Mouse (Mus musculus) olfactory bulb, adult 2 months (tissue): Measurements from ENCODE around the gene Gprin2. TPM values are rescaled to one million over a fixed set of nuclear protein-coding genes. Genes with fewer than 3 reads are reported as not detected.

Experiments
- H3K27ac ChIP-seq: fragments of 200-500 bp; 2 replicates; pipeline ENCODE4 v1.5.1; 2012; ENCODE audit warnings: low read depth, low read length; ENCODE audit not compliant: insufficient read depth
- H3K4me1 ChIP-seq: fragments of 200-500 bp; 2 replicates; pipeline ENCODE4 v1.6.1; 2012; ENCODE audit warnings: low read length; ENCODE audit not compliant: control insufficient read depth, insufficient read depth
- H3K4me3 ChIP-seq: fragments of 200-500 bp; 2 replicates; pipeline ENCODE4 v1.5.1; 2012; ENCODE audit warnings: mild to moderate bottlenecking, low read depth, low read length, moderate library complexity; ENCODE audit not compliant: insufficient read depth
- CTCF ChIP-seq: fragments of 200-500 bp; IDR thresholded peaks from 2 replicates; pipeline ENCODE4 v1.5.1; 2012; ENCODE audit warnings: low read depth, mild to moderate bottlenecking, low read length, moderate library complexity; ENCODE audit not compliant: insufficient read depth
- POLR2A ChIP-seq: fragments of 200-500 bp; IDR thresholded peaks from 2 replicates; pipeline ENCODE4 v1.6.1; 2012; ENCODE audit warnings: mild to moderate bottlenecking, low read depth, low read length, moderate library complexity; ENCODE audit not compliant: insufficient read depth
- WGBS: fragments of 180-500 bp; shearing (Covaris S2); methylation state at CpG from one replicate; pipeline ENCODE4 v1.1.7; 2018; 5-methylcytosine and 5-hydroxymethylcytosine counted together
- polyA plus RNA-seq: library from polyadenylated mRNA; stranded (reverse); fragments of >200 nt; gene quantifications from 2 replicates; pipeline ENCODE4 v1.2.4, GENCODE M21; 2012; ENCODE audit warnings: low replicate concordance; ENCODE audit not compliant: missing spikeins, insufficient read depth, insufficient read length

Gene Gprin2
- polyA plus RNA-seq, 1 experiment: not detected

DNA sequence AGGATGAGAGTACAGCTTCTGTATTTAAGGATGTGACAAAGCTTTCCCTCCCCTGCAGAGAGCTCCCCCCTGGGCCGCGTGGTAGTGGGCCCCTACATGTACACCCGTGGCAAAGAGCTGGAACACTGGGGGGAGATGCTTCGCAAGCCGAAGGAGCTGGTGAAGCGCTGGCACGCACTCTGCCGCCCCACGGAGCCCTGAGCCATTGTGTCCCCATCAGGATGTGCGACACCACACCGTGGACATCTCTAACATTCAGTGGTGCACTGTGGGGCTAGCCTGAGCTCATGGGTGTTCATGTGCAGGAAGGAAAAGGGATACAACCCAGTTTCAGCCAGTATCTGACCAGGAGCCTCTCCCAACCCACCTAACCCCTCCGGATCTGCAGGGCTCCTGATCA is 26.5 kb upstream of the Gprin2 start:
- Histone ChIP-seq H3K27ac (no peak overlapping the region), H3K4me1 (peaks cover 5% of the 10 kb centered on the region; the same call in 1 of the 2 replicates), H3K4me3 (no peak overlapping the region)
- no peak for TF ChIP-seq POLR2A
- TF ChIP-seq CTCF: no peak
- 84% methylated on average over 12 of the region's 12 CpGs for WGBS

DNA sequence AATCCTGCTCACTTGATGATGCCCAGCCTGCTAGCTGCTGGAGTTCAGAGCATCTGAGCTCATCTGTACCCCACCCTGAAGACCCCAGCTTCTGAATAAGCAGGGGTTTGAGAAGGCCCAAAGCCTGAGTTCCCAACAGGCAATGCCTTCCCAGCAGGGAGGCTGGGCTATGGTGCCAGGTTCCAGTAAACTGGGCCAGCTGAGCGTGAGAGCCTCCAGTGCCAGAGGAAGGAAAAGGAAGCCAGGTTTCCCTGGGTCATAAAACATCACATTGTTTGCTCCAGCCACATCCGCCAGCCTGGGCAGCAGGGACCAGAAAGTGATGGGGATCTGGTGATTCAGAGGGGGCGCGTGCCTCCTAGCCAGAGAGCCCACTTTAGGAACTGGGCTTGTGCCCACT is 25.1 kb upstream of the Gprin2 start:
- TF ChIP-seq POLR2A (no peak), CTCF (no peak)
- H3K4me1 ChIP-seq: peaks cover 5% of the 10 kb centered on the region; the same call in 1 of the 2 replicates
- no peak overlapping the region for H3K27ac ChIP-seq
- 68% methylated on average over 4 of the region's 4 CpGs for WGBS
- no peak overlapping the region for H3K4me3 ChIP-seq

DNA sequence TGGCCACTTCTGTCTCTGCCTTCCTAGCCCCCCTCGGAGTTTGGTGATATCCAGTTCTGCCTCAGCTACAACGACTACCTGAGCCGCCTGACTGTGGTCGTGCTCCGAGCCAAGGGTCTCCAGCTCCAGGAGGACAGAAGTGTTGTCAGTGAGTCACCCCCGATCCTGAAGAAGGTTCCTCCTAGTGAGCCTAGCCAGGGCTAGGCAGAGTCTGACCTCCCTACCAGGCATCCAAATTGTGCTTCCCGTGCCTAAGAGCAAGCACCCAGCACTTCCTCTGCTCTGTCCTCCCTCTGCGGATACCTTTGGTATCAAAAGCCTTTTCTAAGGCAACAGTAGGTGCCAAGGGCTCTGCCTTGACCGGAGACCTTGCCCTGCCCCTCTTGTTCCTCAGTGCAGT is 24.5 kb upstream of the Gprin2 start:
- Histone ChIP-seq H3K4me3 (no peak overlapping the region), H3K27ac (no peak overlapping the region), H3K4me1 (peaks cover 5% of the 10 kb centered on the region; the same call in 1 of the 2 replicates)
- whole genome bisulfite sequencing: 90% methylated on average over 9 of the region's 9 CpGs
- no peak for TF ChIP-seq POLR2A
- TF ChIP-seq CTCF: no peak

DNA sequence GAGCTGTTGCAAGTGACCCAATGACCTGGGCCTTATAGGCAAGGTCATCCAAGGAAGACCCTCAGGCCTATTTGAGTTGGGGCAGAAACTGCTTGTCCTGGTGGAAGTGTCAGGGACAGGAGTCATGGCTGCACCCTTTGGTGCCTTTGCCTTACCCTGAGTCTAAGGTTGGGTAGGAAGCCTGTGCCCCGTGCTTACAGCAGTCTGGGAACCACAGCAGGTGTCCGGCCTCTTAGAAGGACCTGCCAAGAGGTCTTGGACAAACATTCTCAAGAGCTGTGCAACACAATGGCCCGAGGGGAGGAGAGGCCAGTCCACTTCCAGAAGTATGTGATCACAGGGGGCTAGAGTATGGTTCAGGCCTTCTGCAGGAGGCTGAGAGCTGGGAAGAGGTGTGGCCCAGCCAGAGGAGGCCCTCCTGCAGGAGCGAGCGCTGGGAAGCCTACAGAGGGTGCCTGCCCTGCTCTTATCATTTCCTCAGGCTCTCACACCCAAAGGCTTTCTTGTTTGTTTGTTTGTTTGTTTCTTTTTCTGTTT is 22.0 kb upstream of the Gprin2 start:
- peaks cover 9% of the 10 kb centered on the region for H3K4me1 ChIP-seq
- H3K4me3 ChIP-seq: no peak overlapping the region
- TF ChIP-seq POLR2A: no peak
- no peak for TF ChIP-seq CTCF
- H3K27ac ChIP-seq: no peak overlapping the region
- WGBS: 78% methylated on average over 5 of the region's 5 CpGs

DNA sequence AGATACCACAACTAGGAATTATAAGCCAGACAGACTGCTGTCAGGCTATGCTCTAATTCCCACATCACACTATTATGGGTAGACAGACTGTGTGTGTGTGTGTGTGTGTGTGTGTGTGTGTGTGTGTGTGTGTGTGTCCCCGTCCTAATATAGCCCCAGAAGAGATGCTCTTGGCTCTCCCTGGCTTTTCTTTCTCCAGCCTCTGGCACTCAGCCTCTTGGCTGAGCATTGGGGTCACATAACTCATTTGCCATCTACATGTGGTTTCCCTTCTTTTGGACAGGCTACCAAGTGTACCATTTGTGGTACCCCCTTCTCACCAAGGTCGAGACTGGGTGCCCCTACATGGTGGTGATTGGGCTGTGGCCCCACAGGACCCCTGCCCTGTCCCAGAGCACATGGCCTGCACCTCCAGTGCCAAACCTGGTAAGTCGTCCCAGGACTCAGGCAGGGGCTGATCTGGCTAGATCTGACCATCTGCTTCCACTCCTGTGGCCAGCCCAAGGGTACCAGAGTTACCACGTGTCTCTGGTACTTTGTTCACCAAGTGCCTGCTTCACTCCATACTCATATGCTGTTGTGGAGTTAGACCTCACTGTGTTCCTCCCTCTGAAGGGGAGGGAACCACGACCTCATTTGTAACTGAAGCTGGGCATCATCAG is 20.1 kb upstream of the Gprin2 start:
- no peak for TF ChIP-seq CTCF
- TF ChIP-seq POLR2A: no peak
- Histone ChIP-seq H3K27ac (no peak overlapping the region), H3K4me1 (peaks cover 8% of the 10 kb centered on the region), H3K4me3 (no peak overlapping the region)
- 65% methylated on average over 5 of the region's 5 CpGs for WGBS

DNA sequence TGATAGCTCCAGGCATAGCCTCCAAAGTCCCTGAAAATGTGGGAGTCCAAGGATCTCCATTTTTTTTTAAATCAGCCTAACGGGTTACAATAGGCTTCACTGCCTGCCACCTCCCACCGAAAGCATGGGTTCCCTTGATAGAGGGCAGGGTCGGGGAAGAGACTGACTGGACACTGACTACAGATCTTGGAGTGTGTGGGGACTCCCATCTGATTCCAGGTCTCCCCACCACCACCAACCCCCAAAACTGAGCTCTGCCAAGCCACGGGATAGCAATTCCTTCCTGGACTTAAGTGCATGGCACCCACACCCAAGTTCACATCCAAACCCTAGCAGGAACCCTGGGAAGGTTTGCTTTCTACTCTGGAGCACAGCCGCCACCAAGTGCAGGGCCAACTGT is 19.0 kb upstream of the Gprin2 start:
- Histone ChIP-seq H3K4me1 (peaks cover 4% of the 10 kb centered on the region; the same call in 1 of the 2 replicates), H3K27ac (no peak overlapping the region), H3K4me3 (no peak overlapping the region)
- TF ChIP-seq POLR2A (no peak), CTCF (no peak)
- 77% methylated on average over 5 of the region's 5 CpGs for WGBS

DNA sequence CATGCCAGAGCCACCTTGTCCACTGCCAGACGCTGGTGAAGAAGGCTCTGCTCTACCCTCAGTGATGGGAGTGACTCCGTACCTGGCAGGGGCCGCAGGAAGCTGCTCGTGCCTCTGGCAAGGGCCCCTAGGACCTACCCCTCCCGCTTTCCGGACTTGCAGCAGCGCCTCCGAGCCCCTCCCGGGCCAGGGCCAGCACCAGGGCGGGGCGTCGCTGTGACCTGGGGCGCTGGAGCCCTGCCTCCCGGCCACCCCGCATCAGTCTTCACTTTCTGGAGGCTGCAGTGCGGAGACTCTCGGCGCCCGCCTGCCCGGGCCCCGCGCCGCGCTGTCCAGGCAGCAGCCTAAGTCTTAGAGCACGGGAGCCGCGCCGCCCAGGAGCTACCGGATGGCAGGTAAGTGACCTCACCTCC is 18.3 kb upstream of the Gprin2 start:
- Histone ChIP-seq H3K4me1 (peaks cover 4% of the 10 kb centered on the region; the same call in 1 of the 2 replicates), H3K4me3 (no peak overlapping the region), H3K27ac (no peak overlapping the region)
- WGBS: 9% methylated on average over 29 of the region's 29 CpGs
- TF ChIP-seq POLR2A: no peak
- no peak for TF ChIP-seq CTCF

DNA sequence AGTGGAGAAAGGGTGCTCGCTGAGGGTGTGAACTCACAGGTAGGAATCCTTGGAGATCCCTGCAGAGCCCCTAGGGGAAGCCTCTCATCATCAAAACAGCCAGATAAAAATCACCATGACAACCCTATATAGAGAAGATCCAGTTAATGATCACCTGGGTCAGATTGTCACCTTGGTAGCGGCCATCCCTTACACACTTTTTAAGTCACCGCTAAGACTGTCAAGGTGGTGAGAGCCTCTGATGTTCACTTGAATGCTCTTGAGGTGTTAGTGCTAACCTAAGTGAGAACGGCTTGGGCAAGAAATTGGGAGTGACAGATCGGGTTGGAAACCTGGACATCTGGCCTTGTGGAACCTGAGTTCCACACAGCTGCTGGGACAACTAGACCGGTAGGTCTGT is 17.8 kb upstream of the Gprin2 start, which contains the start of gene Syt15:
Syt15 (plus strand) TSS at position 301 of the 400 bp plus-strand sequence.
- 87% methylated on average over 6 of the region's 6 CpGs for WGBS
- H3K4me3 ChIP-seq: no peak within 1 kb of the TSS
- H3K27ac ChIP-seq: no peak within 1 kb of the TSS
- TF ChIP-seq POLR2A: no peak
- no peak for TF ChIP-seq CTCF
- peaks cover 4% of the 10 kb centered on the region; the same call in 1 of the 2 replicates for H3K4me1 ChIP-seq

DNA sequence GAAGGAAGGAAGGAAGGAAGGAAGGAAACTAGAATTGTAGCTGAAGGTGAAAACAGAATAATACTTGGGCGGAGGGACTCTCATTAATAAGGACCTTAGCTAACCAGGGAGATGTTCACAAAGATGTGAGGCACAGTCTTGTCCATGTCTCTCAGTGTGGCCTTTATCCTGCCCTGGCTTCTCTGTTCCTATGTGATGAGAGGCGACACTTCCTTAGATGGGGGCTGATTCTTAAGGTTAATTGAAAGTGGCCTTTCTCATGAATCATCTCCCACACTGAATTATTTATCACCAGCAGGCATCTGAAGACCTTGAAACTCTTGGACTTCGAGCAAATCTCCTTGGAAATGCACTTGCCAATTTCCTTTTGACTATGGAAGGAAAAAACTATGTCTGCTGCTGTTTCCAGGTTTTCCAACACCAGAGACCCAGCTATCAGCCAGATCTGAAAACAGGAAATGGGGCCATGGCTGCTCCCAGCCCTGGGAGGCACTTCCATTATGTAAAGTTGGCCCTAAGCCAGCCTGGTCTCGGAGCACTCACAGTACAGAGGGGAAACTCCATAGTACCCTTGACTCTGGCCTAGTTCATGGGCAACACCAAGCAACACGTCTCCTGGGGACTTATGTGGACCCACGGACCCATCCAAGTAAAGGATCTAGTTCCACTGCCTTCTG is 14.1 kb upstream of the Gprin2 start:
- Histone ChIP-seq H3K4me3 (no peak overlapping the region), H3K27ac (no peak overlapping the region), H3K4me1 (peaks cover 4% of the 10 kb centered on the region; the same call in 1 of the 2 replicates)
- WGBS: 73% methylated on average over 6 of the region's 6 CpGs
- TF ChIP-seq POLR2A (no peak), CTCF (no peak)
